In the genomic region with DNA sequence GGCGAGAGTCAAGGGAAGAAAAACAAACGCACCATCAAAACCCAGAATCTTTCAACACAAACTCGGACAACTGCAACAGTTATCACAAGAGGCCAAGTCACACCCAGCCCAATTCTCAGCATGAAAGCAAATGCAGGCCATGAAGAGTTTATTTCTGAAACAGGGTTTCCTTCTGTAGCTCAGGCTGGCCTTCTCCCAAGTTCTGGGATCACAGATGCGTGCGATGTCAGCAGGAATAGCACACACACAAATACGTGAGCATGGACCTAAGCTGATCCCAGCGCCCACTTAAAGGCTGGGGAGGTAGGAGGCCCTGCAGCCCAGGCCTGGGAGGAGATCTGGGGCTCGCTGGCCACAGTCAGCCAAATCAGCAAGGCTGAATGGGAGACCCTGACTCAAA, we compare ENCODE assay signal across 26 mouse cellular contexts. TPM values are rescaled to one million over a fixed set of nuclear protein-coding genes. Genes with fewer than 3 reads are reported as not detected.
DNase-seq lines count a peak whose midpoint lies in the region; ATAC-seq and TF ChIP-seq lines count a peak whose summit lies in the region.
"Had no signal": no experiment of that assay in that cellular context is flagged by ENCODE, and none has a peak within 500 bp of the region (broad histone marks: within the 10 kb centered on the region; RNA-seq: fewer than 3 reads in every experiment).

No protein-coding gene starts in this region.

- H3K4me3 ChIP-seq in liver, postnatal 0 days (ENCODE audit: low read depth, low read length): no peak overlapping the region
- H3K4me3 ChIP-seq: embryonic facial prominence, embryonic 15.5 days; forebrain, embryonic 15.5 days; limb, embryonic 13.5 days; liver, embryonic 12.5 days had no signal

- no peak overlapping the region for H3K4me2 ChIP-seq in liver, postnatal 0 days (ENCODE audit: low read depth, low read length)
- H3K4me2 ChIP-seq: embryonic facial prominence, embryonic 15.5 days; forebrain, embryonic 15.5 days; hindbrain, embryonic 14.5 days; limb, embryonic 13.5 days; liver, embryonic 12.5 days; midbrain, embryonic 11.5 days had no signal

- peaks cover 3% of the 10 kb centered on the region; the same call in 1 of the 2 replicates for H3K36me3 ChIP-seq in liver, postnatal 0 days (replicated peaks; ENCODE audit: insufficient read depth, low read length)

- ATAC-seq in liver, postnatal 0 days: no peak
- ATAC-seq: CD4-positive, CD25-positive, alpha-beta regulatory T cell, adult 4 months; forebrain, embryonic 15.5 days; inflammation-experienced regulatory T-cells, adult 6 months; liver, embryonic 12.5 days had no signal

- H3K27ac ChIP-seq in liver, postnatal 0 days (ENCODE audit: low read depth): no peak overlapping the region
- H3K27ac ChIP-seq: embryonic facial prominence, embryonic 15.5 days; forebrain, embryonic 15.5 days; hindbrain, embryonic 14.5 days; limb, embryonic 13.5 days; liver, embryonic 12.5 days; stomach, postnatal 0 days had no signal

- DNase-seq in cerebellum, postnatal 14 days: peak; percentile 38 to 54
- no peak for DNase-seq in cerebellum, adult 11-12 months
- peak; percentile 36 for DNase-seq in gastrocnemius, adult 18-20 months (ENCODE audit: low spot score)
- no peak for DNase-seq in gastrocnemius, postnatal 25 days
- DNase-seq in right cerebral cortex, adult 18-20 months: peak; percentile 52
- no peak for DNase-seq in right cerebral cortex, postnatal 25 days
- DNase-seq in liver, postnatal 0 days: no peak
- DNase-seq: adrenal gland, postnatal 36 days; embryo, embryonic 11 days; heart, postnatal 4 days; kidney, adult 18-20 months; kidney, postnatal 4 days; lung, adult 2 months; lung, postnatal 14 days had no signal

- WGBS in liver, postnatal 0 days (ENCODE audit: insufficient replicate concordance): 77% methylated on average over 8 of the region's 8 CpGs

- no peaks in the 10 kb centered on the region for H3K27me3 ChIP-seq in liver, postnatal 0 days (ENCODE audit: insufficient read depth, low read length)
- H3K27me3 ChIP-seq: embryonic facial prominence, embryonic 15.5 days; forebrain, embryonic 15.5 days; limb, embryonic 13.5 days; liver, embryonic 12.5 days had no signal

- TF ChIP-seq EP300 in liver, postnatal 0 days (IDR thresholded peaks at IDR 0.05; ENCODE audit: low read depth): no peak

- no peak for TF ChIP-seq CTCF in liver, postnatal 0 days (IDR thresholded peaks at IDR 0.05; ENCODE audit: low read depth)

- H3K9ac ChIP-seq in liver, postnatal 0 days (replicated peaks): no peak overlapping the region
- H3K9ac ChIP-seq: embryonic facial prominence, embryonic 15.5 days; forebrain, embryonic 15.5 days; hindbrain, embryonic 14.5 days; limb, embryonic 13.5 days; liver, embryonic 12.5 days had no signal

- H3K9me3 ChIP-seq in liver, postnatal 0 days (ENCODE audit: low read length): no peaks in the 10 kb centered on the region
- H3K9me3 ChIP-seq: embryonic facial prominence, embryonic 15.5 days; forebrain, embryonic 15.5 days; limb, embryonic 13.5 days; liver, embryonic 12.5 days had no signal

- H3K4me1 ChIP-seq in liver, postnatal 0 days (ENCODE audit: insufficient read depth): no peaks in the 10 kb centered on the region
- H3K4me1 ChIP-seq: embryonic facial prominence, embryonic 15.5 days; forebrain, embryonic 15.5 days; limb, embryonic 13.5 days had no signal

RNA-seq across cellular contexts. Expression of gene Ldhal6b, which starts 5.6 kb away (rescaled TPM):
- total RNA-seq in gastrocnemius, adult 18-20 months (2021): under 1 TPM; 0.37 to 0.45 TPM
- total RNA-seq in gastrocnemius, postnatal 25 days (2021): under 1 TPM in 1 of 2 experiments, not detected in 1; 0.48 TPM
- not detected in 2 replicates for polyA plus RNA-seq in liver, postnatal 0 days (2015; fragmentation: Nextera tagmentation; extraction: Ambion mirVana)
- polyA plus RNA-seq: CD4-positive, CD25-positive, alpha-beta regulatory T cell, adult 4 months; embryonic facial prominence, embryonic 15.5 days; forebrain, embryonic 15.5 days; heart, embryonic 14.5 days; inflammation-experienced regulatory T-cells, adult 6 months; kidney, embryonic 16.5 days; limb, embryonic 13.5 days; liver, embryonic 12.5 days; midbrain, embryonic 11.5 days; stomach, postnatal 0 days; thymus, postnatal 0 days had no signal

RNA-seq across cellular contexts. Expression of gene Tmem242, which starts 15.9 kb away (rescaled TPM):
- 100 to 1,000 TPM; 147 to 152 TPM for total RNA-seq in gastrocnemius, adult 18-20 months (2021)
- 100 to 1,000 TPM; 139 to 141 TPM for total RNA-seq in gastrocnemius, postnatal 25 days (2021)
- polyA plus RNA-seq in liver, postnatal 0 days (2015; fragmentation: Nextera tagmentation; extraction: Ambion mirVana): 45.5 and 45.6 TPM in 2 replicates

Comparison
In these comparisons a context has a peak if more than half of its experiments do, and no peak if none do; other contexts are left out.
1. DNase-seq: peak in cerebellum, postnatal 14 days (2 of 2), gastrocnemius, adult 18-20 months (single experiment) and right cerebral cortex, adult 18-20 months (single experiment); none in cerebellum, adult 11-12 months (single experiment), gastrocnemius, postnatal 25 days (single experiment), right cerebral cortex, postnatal 25 days (single experiment) and liver, postnatal 0 days (single experiment).